Mouse (Mus musculus) myocyte (in vitro differentiated cells): ENCODE results near the gene Ltf.

Experiments
- E2F4 ChIP-seq: IDR thresholded peaks from one replicate; pipeline ENCODE4 v1.6.1; 2011; ENCODE audit warnings: mild to moderate bottlenecking, control low read depth, moderate library complexity; ENCODE audit not compliant: insufficient read depth
- POLR2A ChIP-seq: IDR thresholded peaks from one replicate; pipeline ENCODE4 v1.6.1; 2011; ENCODE audit warnings: low read depth, mild to moderate bottlenecking, control low read depth, moderate library complexity; ENCODE audit not compliant: insufficient read length
- POLR2AphosphoS2 ChIP-seq: IDR thresholded peaks from one replicate; pipeline ENCODE4 v1.6.1; 2011; ENCODE audit warnings: low read depth, control low read depth; ENCODE audit not compliant: insufficient read length
- SRF ChIP-seq: IDR thresholded peaks from one replicate; pipeline ENCODE4 v1.6.1; 2011; ENCODE audit warnings: low read depth; ENCODE audit not compliant: control insufficient read depth, insufficient read length
- TCF12 ChIP-seq: IDR thresholded peaks from one replicate; pipeline ENCODE4 v1.6.1; 2011; ENCODE audit warnings: mild to moderate bottlenecking, control low read depth; ENCODE audit not compliant: poor library complexity, insufficient read depth, severe bottlenecking
- USF1 ChIP-seq: IDR thresholded peaks from one replicate; pipeline ENCODE4 v1.6.1; 2011; ENCODE audit warnings: low read depth, mild to moderate bottlenecking, control low read depth, moderate library complexity

DNA sequence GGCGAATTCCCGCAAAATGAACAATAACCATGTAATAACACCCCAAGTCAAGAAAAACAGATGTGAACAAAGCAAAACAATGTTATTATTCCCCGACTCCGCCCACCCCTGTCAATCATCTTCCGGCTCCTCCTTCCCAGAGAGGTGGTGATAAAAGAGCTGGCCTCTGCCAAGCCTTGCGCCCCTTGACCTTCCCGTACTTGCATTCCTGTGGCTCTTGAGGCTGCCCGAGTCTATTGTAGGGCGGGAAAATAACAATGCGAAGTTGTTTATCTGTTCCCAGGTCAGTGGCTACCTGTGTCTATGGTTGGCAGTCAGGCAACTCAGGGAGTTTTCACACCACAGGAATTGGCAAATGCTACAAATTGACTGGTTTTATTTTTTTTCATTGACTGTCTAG lies 19.2 kb upstream of the Ltf start:
- TF ChIP-seq POLR2A (no peak), SRF (no peak), USF1 (no peak), TCF12 (no peak), POLR2AphosphoS2 (no peak), E2F4 (no peak)
